Mouse (Mus musculus) adrenal gland (tissue): Measurements from ENCODE around the gene Gpatch3.

Source experiments
- intact Hi-C: fragments of 180-260 bp; cut with DNase I; formaldehyde crosslinking; loops from one replicate; pipeline ENCODE4 v1.15.1; 2025

Gpatch3 gene

DNA sequence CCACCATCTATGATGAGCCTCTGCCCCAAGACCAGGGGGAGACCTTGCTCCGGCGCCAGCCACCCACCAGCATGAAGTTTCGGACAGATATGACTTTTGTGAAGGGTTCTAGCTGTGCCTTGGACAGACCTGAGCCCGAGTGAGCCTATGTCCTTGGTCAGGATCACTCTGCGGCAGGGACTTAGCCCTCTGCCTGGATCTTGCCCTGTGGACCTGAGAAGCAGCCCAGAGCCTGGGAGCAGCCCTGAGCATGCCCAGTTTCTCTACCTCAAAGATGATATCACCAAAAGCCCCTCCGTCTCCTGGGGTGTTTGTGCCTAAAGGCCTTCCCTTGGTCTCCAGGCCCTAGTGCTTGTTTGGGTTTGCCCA, 9.1 kb downstream of the Gpatch3 start:
- intact Hi-C loops: no loop called here

DNA sequence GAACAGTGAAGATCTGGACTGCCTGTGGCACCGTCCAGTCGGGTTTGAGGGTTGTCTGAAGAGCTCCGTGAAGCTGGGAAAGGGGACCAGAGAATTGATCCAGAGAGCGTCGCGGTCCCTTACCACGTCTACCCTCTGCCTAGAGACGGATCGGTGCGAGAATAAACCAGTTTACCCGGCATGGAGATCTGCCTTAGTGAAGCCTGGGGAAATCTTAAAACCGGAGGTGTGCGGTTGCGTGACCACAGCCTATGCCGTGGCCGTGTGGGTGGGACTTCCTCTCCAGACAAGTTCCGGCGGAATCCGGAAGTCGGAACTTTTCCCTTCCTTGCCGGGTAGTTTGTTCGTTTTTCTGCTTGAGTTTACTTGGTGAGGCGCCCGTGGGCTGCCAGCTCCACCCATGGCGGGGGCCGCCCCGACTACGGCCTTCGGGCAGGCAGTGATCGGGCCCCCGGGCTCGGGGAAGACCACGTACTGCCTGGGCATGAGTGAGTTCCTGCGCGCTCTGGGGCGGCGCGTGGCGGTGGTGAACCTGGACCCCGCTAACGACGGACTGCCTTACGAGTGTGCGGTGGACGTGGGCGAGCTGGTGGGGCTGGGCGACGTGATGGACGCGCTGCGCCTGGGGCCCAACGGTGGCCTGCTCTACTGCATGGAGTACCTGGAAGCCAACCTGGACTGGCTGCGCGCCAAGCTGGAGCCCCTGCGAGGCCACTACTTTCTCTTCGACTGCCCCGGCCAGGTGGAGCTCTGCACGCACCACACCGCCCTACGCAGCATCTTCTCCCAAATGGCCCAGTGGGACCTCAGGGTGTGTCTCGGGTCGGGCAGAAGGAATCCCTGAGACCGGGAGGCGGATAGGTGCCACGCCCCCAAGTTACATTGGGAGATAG, 9.8 kb downstream of the Gpatch3 start, which contains the start of gene Gpn2:
Gene Gpn2 (plus strand): TSS at position 304 of the 893 bp plus-strand sequence.
- intact Hi-C loops: no loop called here

DNA sequence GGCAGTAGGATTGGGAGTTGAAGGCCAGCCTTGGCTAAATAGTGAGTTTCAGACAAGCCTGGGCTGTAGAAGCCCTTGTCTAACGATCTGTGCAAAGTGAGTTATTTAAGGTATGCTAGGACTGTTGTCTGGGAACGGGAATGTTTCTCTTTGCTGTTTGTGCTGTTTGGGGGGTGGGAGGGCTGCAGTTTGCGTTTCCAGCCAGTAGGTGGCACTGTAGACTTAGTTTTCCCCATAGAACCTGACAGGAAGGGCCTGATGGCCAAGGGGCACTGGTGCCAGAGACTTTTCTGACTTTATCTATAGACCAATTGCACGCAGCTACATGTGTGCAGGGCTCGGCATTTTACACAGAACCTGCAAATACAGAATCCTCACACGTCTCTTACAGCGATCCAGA, 18.0 kb downstream of the Gpatch3 start:
- intact Hi-C loops: loop anchor here (5.0 kb wide), 2 partner anchors 60 to 235 kb away; partner anchors contain the start of gene Zdhhc18

DNA sequence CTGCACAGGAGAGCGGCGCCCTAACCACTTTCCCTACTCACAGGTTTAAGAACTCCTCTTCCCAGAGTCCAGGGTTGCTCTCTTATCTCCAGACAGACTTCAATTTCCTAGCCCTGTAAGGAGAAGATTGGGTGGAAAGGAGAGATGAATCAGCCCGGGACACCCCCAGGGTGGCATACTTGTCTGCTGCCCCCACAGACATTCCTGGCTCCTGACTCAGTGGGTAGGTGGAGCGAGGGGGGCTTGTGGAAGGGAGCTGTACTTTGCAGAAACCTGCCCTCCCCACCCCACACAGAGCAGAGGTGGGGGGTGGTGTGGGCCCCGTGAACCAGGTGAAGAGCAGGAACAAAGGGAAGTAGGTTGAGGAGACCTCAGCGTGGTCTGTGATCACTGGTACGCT, 21.0 kb downstream of the Gpatch3 start:
- intact Hi-C loops: no loop called here

DNA sequence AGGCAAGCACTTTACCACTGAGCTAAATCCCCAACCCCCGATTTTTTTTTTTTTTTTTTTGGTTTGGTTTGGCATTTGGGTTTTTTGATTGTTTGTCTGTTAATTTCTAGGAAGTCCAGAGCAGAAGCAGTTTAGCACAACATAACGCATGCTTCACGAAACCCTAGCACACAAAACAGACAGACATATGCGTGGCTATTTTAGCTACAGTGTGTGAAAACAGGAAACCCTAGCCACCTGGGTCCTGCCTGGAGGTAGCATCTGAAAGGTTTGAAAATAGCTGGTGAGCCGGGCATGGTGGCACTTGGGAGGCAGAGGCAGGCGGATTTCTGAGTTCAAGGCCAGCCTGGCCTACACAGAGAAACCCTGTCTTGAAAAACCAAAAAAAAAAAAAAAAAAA, 21.5 kb downstream of the Gpatch3 start:
- intact Hi-C loops: no loop called here

DNA sequence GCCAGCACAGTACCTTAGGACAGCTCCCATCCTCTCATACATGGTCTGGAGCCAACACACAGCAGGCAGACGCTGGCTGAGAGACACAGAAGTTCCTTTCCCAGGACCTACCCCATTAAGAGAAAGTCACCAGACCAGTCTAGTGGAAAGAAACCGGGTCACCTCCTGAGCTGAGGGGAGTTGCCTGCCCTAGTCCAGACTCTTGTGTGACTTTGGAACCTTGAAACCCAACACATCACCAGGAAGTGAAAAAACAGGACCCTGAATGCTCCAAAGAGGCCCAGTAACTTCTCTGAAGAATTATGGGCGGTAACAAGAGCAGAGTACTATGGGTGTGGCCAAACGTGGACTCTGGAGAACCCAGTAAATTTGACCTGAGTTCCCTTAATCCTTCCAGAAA, 24.1 kb downstream of the Gpatch3 start:
- intact Hi-C loops: no loop called here

DNA sequence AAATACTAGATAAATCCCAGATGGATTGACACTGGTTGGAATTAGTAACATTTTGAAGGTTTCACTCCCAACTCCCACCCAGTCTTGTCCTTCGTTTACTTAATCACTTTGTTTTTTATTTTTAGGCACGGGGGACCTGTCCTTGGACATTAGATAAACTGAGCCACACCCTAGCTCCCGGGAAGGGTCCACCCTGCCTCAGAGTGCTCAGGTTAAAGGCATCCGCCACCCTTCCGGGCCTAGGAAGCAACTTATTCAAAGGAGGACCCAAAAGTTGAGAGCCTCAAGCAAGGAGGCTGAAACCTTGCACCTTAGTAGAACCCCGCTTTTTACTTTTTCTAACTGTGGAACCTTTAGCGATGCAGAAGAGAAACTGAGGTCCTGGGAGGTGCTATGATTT, 24.6 kb downstream of the Gpatch3 start:
- intact Hi-C loops: no loop called here

DNA sequence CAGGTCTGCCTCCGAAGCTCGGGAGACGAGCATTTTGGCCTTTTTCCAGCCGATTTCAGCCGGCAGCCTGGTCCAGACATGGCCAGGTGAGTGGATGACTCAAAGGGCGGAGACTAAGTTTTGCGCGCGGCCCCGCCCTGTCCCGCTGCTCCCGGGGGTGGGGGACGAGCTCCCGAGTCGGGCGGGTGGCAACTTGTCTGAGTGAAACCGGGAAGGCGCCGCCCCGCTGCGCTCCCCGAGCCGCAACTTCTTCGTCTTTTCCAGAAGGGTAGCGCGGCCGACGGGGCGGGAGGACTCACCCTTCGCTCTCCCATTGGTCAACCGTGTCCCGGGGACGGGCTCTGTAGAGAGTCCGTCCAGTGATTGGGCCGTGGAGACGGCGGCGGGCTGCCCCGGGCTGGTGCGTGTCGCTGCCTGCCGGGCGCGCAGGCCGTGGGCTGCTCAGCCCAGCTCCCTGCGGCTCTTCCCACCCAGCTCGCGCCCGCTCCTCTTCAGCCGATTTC, 25.1 kb downstream of the Gpatch3 start:
- intact Hi-C loops: no loop called here

DNA sequence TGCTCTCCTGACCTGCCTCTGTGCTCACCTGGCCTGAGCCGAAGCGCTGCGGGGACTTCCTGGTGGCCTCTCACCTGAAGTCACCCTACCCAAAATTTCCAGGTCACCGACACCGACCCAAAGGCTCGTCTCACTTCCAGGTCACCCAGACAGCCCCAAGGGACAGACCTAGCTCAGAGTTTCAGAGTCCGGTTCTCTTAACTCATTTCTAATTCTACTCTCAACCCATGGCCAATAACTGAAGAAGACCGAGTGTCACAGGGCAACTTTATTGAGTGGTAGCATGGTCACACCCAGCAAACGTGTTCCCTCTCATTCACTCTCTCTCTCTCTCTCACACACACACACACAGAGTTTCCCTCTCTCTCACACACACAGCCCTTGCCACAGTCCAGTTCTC, 25.8 kb downstream of the Gpatch3 start:
- intact Hi-C loops: no loop called here

DNA sequence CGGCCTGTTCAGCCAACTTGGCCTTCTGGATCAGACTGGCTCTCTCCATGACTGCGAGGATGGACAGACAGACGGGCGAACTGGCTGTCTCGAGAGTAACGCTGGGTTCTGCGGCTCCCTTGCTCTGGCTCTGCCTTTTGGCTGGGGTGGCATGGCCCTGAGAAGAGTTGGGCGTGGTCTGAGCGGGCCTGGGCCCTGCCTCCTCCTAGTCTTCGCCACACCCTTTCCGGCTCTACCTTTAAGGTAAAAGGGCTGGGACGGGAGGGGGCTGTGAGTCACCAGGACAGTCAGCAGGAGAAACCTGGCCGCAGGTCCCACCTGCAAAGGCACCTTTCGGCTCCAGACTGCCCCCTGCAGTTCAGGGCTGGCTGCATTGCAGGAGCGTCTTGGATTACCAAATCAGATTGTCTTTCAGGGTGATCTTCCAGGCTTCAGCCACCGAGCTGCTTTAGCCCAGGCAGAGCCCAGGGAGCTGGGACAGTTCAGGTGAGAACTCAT, 27.2 kb downstream of the Gpatch3 start, which contains the start of gene Sfn:
Gene Sfn (minus strand): TSS at position 448 of the 498 bp plus-strand sequence.
- intact Hi-C loops: no loop called here

DNA sequence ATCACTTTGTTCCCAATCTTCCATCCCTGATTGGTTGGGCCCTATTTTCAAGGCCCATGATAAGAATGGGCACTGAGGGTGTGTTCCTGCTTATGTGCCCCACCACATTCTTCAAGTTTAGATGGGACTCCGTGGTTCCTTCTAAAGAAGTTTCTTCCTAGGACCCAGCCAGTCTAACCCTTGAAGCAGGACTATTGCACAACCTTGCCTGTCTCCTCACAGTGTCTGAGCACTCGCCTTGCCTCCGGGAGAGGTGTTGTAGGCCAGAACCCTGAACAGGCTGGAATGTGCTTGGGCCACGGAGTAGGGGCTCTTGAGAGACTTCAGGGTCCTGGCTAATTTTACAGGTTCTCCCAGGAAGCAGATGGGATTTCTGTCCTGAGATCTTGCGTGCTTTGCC, 28.5 kb downstream of the Gpatch3 start:
- intact Hi-C loops: no loop called here

DNA sequence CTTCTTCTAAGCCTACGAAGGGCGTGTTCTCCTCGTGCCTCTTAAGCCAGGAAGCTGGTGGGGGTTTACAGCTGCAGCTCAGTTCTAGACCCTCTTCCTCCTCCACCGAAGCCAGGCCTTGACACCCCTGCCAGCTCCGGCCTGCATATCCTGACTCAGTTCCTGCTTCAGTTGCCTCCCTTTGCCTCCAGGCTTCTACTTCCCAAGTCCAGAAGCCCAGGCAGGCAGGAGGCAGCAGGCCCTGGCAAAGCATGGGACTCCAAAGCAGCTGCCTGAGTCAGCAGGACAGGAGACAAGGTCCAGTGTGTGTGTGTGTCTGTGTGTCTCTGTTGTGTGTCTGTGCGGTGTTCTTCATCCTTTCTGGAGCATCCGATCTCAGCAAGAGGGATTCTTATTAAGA, 29.6 kb downstream of the Gpatch3 start:
- intact Hi-C loops: no loop called here

DNA sequence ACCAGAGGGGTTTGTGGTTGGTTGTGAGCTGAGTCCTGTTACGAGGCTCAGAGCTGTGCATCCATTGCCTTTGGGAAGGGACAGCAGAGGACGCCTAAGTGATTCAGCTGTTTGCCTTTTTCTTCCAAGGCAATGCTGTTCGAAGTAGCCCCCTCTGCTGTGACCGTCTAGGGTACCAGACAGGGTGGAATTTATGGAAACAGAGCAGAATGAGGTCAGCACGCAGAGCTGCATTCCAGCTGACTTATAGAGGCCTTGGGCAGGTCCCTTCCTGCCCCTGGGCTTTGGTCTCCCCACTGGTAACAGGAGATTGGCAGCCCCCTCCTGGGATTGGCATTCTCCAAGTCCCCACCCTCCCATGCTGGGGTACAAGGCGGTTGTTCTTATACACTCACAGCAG, 30.3 kb downstream of the Gpatch3 start:
- intact Hi-C loops: no loop called here

DNA sequence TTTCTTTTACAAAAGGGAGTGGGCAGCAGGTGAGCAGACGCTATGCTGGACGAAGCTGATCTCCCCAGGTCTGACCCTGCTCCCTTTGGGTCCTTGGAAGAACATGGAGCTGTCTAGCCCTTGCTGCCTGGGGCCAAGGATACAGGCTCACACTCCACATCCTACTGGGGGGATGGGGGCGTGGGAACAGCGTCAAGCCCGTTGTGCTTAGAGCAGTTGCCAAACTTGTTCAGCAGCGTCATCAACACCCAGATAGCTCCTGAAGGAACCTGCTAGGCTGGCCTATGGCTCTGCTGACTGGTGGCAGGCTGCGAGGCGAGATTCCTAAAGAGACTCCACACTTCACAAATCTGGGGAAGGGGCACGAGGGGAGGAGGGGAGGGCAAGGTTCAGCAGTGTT, 30.8 kb downstream of the Gpatch3 start:
- intact Hi-C loops: no loop called here

DNA sequence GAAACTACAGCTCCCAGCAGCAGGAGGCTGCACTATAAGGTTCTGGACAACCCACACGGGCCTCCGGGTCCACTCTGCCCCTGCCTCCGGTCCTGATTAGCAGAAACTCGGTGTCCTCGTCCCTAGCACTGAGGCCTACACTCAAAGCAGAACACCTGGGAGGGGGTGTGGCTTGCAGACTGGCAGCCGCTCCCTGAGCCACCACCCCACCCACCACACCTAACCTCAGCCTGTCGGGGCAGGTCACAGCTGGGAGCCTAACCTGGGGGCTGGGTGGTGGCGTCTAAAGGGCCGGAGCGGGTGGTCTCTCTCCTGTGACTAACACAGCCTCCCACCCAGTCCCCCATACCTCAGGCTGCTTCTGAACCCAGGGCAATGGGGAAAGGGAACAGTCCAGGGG, 32.7 kb downstream of the Gpatch3 start:
- intact Hi-C loops: no loop called here

DNA sequence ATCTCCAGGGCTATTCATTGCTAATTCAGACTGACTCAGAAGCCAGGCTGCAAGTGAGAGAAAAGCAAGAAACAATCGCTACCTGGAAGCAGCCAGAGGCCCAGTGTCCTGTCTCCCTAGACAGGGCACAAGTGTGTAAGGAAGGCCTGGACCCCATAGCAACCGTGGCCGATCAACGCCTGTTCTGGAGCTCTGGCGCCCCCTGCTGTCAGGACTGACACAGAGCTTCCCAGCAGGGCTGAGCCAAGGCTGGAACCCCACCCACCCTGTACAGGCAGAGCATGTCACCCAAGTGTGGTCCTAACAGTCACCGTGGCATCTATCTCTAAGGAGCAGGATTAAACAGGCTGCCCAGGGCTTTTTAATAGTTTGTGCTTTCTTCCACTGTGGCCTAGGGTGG, 35.2 kb downstream of the Gpatch3 start:
- intact Hi-C loops: no loop called here

DNA sequence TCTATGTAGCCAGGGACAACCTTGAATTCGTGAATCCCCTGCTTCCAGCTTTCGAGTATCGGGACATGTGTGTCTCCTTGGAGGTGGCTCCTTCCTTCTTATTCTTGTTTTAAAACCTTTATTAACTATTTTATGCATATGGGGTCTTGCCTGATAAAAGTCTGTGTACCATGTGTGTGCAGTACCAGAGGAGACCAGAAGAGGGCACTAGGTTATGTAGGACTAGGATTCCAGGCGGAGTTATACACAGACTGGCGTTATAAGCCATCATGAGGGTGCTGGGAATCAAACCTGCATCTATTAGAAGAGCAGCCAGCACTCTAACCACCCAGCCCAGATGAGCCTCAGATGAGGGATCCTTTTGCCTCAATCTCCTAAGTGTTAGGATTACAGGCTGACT, 37.3 kb downstream of the Gpatch3 start:
- intact Hi-C loops: no loop called here

DNA sequence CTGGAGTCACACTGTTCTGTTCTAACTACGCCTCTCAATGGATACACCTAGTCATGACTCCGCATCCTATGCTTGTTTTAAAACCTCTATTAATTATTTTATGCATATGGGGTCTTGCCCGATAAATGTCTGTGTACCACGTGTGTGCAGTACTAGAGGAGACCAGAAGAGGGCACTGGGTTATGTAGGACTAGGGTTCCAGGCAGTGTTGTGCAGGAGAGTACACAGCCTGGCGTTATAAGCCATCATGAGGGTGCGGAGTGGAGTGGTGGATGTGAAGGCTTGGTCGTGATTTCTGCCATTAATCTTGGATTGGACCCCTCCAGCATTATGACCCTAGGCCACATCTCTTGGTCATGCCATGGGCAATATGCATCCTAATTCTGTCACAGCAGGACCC, 37.9 kb downstream of the Gpatch3 start:
- intact Hi-C loops: no loop called here

DNA sequence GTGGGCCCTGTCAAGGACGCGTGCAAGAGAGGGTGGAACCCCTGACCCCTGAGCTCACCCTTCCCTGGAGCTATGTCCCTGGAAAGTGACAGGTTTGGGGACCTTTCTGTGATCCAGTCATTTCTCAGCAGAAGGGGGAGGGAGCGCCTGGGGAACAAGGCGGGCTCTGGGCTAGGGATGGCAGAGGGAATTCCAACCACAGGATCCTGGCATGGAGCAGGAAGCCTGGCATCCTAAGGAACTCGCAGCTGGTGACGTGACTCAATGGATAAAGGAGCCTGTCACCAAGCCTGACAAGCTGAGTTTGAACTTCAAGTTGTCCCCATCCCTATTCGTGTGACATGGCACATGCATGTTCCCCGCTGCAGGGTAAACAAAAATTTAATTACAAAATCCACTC, 38.5 kb downstream of the Gpatch3 start:
- intact Hi-C loops: no loop called here

DNA sequence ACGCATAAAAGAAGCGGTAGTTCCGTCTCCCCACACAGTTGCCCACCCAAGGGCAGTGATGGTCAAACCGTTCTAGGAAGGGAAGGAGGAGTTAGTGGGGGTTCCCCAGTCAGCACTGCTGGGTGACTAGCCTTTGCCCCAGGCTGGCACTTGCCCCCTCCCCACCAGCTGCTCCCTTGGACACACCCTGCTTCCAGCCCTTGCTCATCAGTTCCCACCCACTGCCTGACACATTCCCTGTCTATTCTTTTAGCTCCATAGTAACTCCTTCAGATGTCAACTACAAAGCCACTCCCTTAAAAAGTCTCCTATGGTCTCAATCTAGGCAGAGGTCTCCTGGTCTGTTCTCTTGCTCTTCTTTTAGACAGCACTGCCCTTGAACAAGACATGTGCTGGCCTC, 39.3 kb downstream of the Gpatch3 start:
- intact Hi-C loops: no loop called here

DNA sequence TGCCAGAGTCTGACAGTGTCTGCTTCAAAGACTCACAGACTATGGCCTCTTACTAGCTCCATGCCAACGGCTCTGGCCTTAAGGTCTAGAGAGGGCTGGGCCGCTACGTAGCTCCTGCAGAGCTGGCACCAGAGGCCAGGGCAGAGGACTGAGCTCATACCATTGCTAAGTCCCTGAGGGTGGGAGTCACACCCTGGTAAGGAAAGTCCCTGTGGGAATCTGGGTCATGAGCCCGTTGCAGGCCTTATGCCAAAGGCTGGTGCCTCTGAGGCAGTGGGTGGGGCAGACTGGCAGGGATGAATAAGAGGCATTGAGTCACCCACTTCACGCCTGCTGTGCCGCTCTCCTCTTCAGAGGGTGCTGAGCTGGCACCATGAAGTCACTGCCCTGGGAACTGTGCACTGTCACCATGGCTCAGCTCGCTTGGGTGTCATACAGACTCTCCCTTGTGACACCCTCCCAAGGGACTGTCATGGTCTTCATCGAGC, 39.8 kb downstream of the Gpatch3 start:
- intact Hi-C loops: no loop called here

DNA sequence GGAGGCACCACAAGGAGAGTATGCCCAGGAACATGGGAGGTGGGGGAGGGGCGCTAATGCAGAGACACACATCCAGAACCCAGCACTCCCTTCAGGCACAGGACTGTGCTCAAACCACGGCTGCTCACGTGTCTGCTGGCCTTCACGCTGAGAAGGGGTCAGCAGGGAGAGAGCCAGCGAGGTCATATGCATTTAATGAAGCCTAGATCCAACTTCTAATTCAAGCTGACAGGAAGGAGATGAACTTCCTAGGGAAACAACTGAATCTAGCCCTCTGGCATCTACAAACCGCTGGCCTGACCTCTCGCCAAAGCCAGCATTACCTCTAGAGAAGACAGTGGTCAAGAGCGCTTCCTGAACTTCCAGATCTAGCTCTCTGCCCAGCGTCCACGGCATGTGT, 40.9 kb downstream of the Gpatch3 start:
- intact Hi-C loops: no loop called here

DNA sequence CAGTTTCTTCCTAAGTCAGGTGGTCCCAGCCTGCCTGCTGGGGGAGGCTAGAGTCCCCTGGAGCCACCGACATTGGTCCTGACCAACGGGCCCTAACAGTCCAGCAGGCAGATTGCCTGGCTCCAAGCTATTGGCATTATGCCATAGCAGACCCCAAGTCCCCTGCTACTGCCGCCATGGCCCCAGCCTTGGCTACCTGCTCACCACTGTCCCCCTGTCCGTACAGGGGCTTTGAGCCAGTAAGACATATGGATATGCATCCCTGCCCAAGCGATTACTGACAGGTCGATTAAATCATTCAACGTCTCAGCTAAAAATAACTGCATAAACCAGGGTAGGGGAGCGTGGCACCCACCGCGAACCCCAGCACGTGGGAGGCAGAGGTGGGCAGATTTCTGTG, 43.4 kb downstream of the Gpatch3 start:
- intact Hi-C loops: no loop called here
